Mouse (Mus musculus) MEL (cell line): Measurements from ENCODE around the gene Sall1. TPM values are rescaled to one million over a fixed set of nuclear protein-coding genes. Genes with fewer than 3 reads are reported as not detected.

Experiments used
- DNase-seq: peaks from one replicate; pipeline ENCODE4 v3.0.0; 2011; ENCODE audit warnings: low read depth, low spot score
- H3K27ac ChIP-seq: 2 replicates; pipeline ENCODE4 v1.5.1; 2012; ENCODE audit warnings: low read depth, mild to moderate bottlenecking, control low read depth, low read length, moderate library complexity; ENCODE audit not compliant: control insufficient read depth
- H3K27me3 ChIP-seq, 2 experiments: fragments of 150-350 bp in 1 of 2; sonication (generic) in 1 of 2; 2 replicates each; pipeline ENCODE4 v1.6.1; 2012; ENCODE audit warnings: low read length in 2 of 2, mild to moderate bottlenecking in 2 of 2, improper control_type of control experiment in 1 of 2, moderate library complexity in 1 of 2; ENCODE audit not compliant: insufficient read depth in 2 of 2, control insufficient read depth in 1 of 2
- H3K36me3 ChIP-seq, 2 experiments: 2 replicates each; pipeline ENCODE4 v1.6.1; 2012 to 2014; ENCODE audit warnings: low read length in 2 of 2, improper control_type of control experiment in 1 of 2, inconsistent platforms in 1 of 2, mild to moderate bottlenecking in 1 of 2; ENCODE audit not compliant: insufficient read depth in 2 of 2, control insufficient read depth in 1 of 2
- H3K4me1 ChIP-seq, 2 experiments: fragments of 150-350 bp in 1 of 2; sonication (generic) in 1 of 2; 2 replicates each; pipeline ENCODE4 v1.6.1; 2012; ENCODE audit warnings: low read length in 2 of 2, improper control_type of control experiment in 1 of 2, mild to moderate bottlenecking in 1 of 2; ENCODE audit not compliant: insufficient read depth in 2 of 2, control insufficient read depth in 1 of 2
- H3K4me3 ChIP-seq, 2 experiments: fragments of 150-350 bp in 1 of 2; sonication (generic) in 1 of 2; 2 replicates each; pipeline ENCODE4 v1.5.1; 2012; ENCODE audit warnings: low read depth in 2 of 2, low read length in 2 of 2, mild to moderate bottlenecking in 2 of 2, moderate library complexity in 2 of 2, control low read depth in 1 of 2, improper control_type of control experiment in 1 of 2; ENCODE audit not compliant: control insufficient read depth in 1 of 2, insufficient read depth in 1 of 2
- H3K79me2 ChIP-seq: 2 replicates; pipeline ENCODE4 v1.6.1; 2012; ENCODE audit warnings: mild to moderate bottlenecking, low read length, moderate library complexity; ENCODE audit not compliant: control insufficient read depth, poor library complexity, insufficient read depth
- H3K9ac ChIP-seq: 2 replicates; pipeline ENCODE4 v1.6.1; 2012; ENCODE audit warnings: low read depth, mild to moderate bottlenecking, control low read depth, low read length, moderate library complexity; ENCODE audit not compliant: control insufficient read depth, poor library complexity, severe bottlenecking
- H3K9me3 ChIP-seq: fragments of 150-350 bp; sonication (generic); replicated peaks from 2 replicates; pipeline ENCODE4 v1.6.1; 2012; ENCODE audit warnings: mild to moderate bottlenecking, low read length, improper control_type of control experiment, moderate library complexity; ENCODE audit not compliant: insufficient read depth
- BHLHE40 ChIP-seq: IDR thresholded peaks from 2 replicates; pipeline ENCODE4 v1.6.1; 2012; ENCODE audit warnings: low read depth, mild to moderate bottlenecking, inconsistent platforms, low read length, improper control_type of control experiment, borderline replicate concordance
- CHD1 ChIP-seq: IDR thresholded peaks from 2 replicates; pipeline ENCODE4 v1.6.1; 2012; ENCODE audit warnings: low read depth, mild to moderate bottlenecking, inconsistent platforms, low read length, improper control_type of control experiment
- CHD2 ChIP-seq: IDR thresholded peaks from 2 replicates; pipeline ENCODE4 v1.6.1; 2011; ENCODE audit warnings: low read length, improper control_type of control experiment
- EP300 ChIP-seq, 2 experiments: IDR thresholded peaks; 2 replicates each; pipeline ENCODE4 v1.6.1; 2011; ENCODE audit warnings: improper control_type of control experiment in 2 of 2, low read length in 2 of 2, low read depth in 1 of 2, mild to moderate bottlenecking in 1 of 2
- GABPA ChIP-seq: IDR thresholded peaks from 2 replicates; pipeline ENCODE4 v1.6.1; 2012; ENCODE audit warnings: low read depth, mild to moderate bottlenecking, inconsistent platforms, low read length, improper control_type of control experiment, moderate library complexity
- GATA1 ChIP-seq: IDR thresholded peaks from 2 replicates; pipeline ENCODE4 v1.6.1; 2011; ENCODE audit warnings: low read depth, low read length, improper control_type of control experiment
- HCFC1 ChIP-seq: IDR thresholded peaks from 2 replicates; pipeline ENCODE4 v1.6.1; 2012; ENCODE audit warnings: low read depth, mild to moderate bottlenecking, inconsistent platforms, low read length, improper control_type of control experiment, moderate library complexity
- JUND ChIP-seq: IDR thresholded peaks from 2 replicates; pipeline ENCODE4 v1.6.1; 2011; ENCODE audit warnings: low read depth, mild to moderate bottlenecking, improper control_type of control experiment, low read length
- MAFK ChIP-seq: IDR thresholded peaks from 2 replicates; pipeline ENCODE4 v1.6.1; 2011; ENCODE audit warnings: low read depth, mild to moderate bottlenecking, low read length, improper control_type of control experiment, borderline replicate concordance
- MAX ChIP-seq: IDR thresholded peaks from 2 replicates; pipeline ENCODE4 v1.6.1; 2011; ENCODE audit warnings: low read length, improper control_type of control experiment
- MEF2A ChIP-seq: IDR thresholded peaks from 2 replicates; pipeline ENCODE4 v1.6.1; 2014; ENCODE audit warnings: low read depth, mild to moderate bottlenecking, inconsistent platforms, low read length, improper control_type of control experiment; ENCODE audit not compliant: poor library complexity, insufficient replicate concordance, severe bottlenecking; ENCODE audit errors: extremely low read depth
- MXI1 ChIP-seq: IDR thresholded peaks from 2 replicates; pipeline ENCODE4 v1.6.1; 2011; ENCODE audit warnings: mild to moderate bottlenecking, low read depth, low read length, improper control_type of control experiment
- MYB ChIP-seq: IDR thresholded peaks from 2 replicates; pipeline ENCODE4 v1.6.1; 2011; ENCODE audit warnings: mild to moderate bottlenecking, low read depth, low read length, improper control_type of control experiment
- MYC ChIP-seq: IDR thresholded peaks from 2 replicates; pipeline ENCODE4 v1.6.1; 2011; ENCODE audit warnings: low read depth, mild to moderate bottlenecking, low read length, improper control_type of control experiment, moderate library complexity
- NRF1 ChIP-seq: IDR thresholded peaks from 2 replicates; pipeline ENCODE4 v1.6.1; 2014; ENCODE audit warnings: low read depth, mild to moderate bottlenecking, inconsistent platforms, low read length, improper control_type of control experiment, moderate library complexity; ENCODE audit not compliant: poor library complexity, insufficient read depth, severe bottlenecking
- POLR2AphosphoS2 ChIP-seq: IDR thresholded peaks from 2 replicates; pipeline ENCODE4 v1.6.1; 2011; ENCODE audit warnings: low read length, improper control_type of control experiment
- TAL1 ChIP-seq: IDR thresholded peaks from 2 replicates; pipeline ENCODE4 v1.6.1; 2012; ENCODE audit warnings: mild to moderate bottlenecking, inconsistent platforms, low read length, moderate library complexity, mixed read lengths
- TCF12 ChIP-seq: IDR thresholded peaks from 2 replicates; pipeline ENCODE4 v1.6.1; 2014; ENCODE audit warnings: low read depth, mild to moderate bottlenecking, inconsistent platforms, low read length, improper control_type of control experiment, moderate library complexity
- USF2 ChIP-seq, 2 experiments: IDR thresholded peaks; 2 replicates each; pipeline ENCODE4 v1.6.1; 2011 to 2012; ENCODE audit warnings: improper control_type of control experiment in 2 of 2, low read length in 2 of 2, borderline replicate concordance in 1 of 2, inconsistent platforms in 1 of 2, low read depth in 1 of 2, mild to moderate bottlenecking in 1 of 2; ENCODE audit not compliant: insufficient read depth in 1 of 2
- ZC3H11A ChIP-seq: IDR thresholded peaks from 2 replicates; pipeline ENCODE4 v1.6.1; 2012; ENCODE audit warnings: low read depth, mild to moderate bottlenecking, inconsistent platforms, low read length, improper control_type of control experiment
- ZKSCAN1 ChIP-seq: IDR thresholded peaks from 2 replicates; pipeline ENCODE4 v1.6.1; 2012; ENCODE audit warnings: low read depth, mild to moderate bottlenecking, inconsistent platforms, low read length, improper control_type of control experiment, moderate library complexity
- ZMIZ1 ChIP-seq: IDR thresholded peaks from 2 replicates; pipeline ENCODE4 v1.6.1; 2012; ENCODE audit warnings: low read depth, mild to moderate bottlenecking, inconsistent platforms, low read length, improper control_type of control experiment, moderate library complexity
- ZNF384 ChIP-seq: IDR thresholded peaks from 2 replicates; pipeline ENCODE4 v1.6.1; 2012; ENCODE audit warnings: low read depth, mild to moderate bottlenecking, inconsistent platforms, low read length, improper control_type of control experiment
- polyA plus RNA-seq, 2 experiments: library from polyadenylated mRNA; stranded (reverse) in 1 of 2; unstranded in 1 of 2; fragments of >175 nt in 1 of 2; fragments of >200 nt in 1 of 2; gene quantifications; 2 replicates each; pipeline versions ENCODE4 v1.2.1 to v1.2.4; 2012; ENCODE audit warnings: low replicate concordance in 2 of 2, low read depth in 1 of 2; ENCODE audit not compliant: insufficient read length in 2 of 2, insufficient read depth in 1 of 2, missing spikeins in 1 of 2
- total RNA-seq: library from RNA; depleted of rRNA; stranded (reverse); fragments of 300-350 nt; gene quantifications from 2 replicates; pipeline ENCODE4 v1.2.3, GENCODE M21; 2012

The Sall1 gene
- total and polyA plus RNA-seq, 3 experiments, result not detected

- H3K79me2 ChIP-seq, result no peaks in the 10 kb centered on the region
- H3K27me3 ChIP-seq, result no peaks in the 10 kb centered on the region
- no peak overlapping the region for H3K27ac ChIP-seq
- no peaks in the 10 kb centered on the region for H3K9me3 ChIP-seq
- H3K36me3 ChIP-seq, result no peaks in the 10 kb centered on the region
- H3K9ac ChIP-seq, result no peak overlapping the region
- no peak for DNase-seq
- H3K4me3 ChIP-seq, result no peak overlapping the region
- no peak for TF ChIP-seq ZNF384
- TF ChIP-seq ZKSCAN1, result no peak
- no peak for TF ChIP-seq MYB
- no peak for TF ChIP-seq MEF2A
- TF ChIP-seq NRF1, result no peak
- no peak for TF ChIP-seq MAX
- no peak for TF ChIP-seq HCFC1
- no peak for TF ChIP-seq MXI1
- no peak for TF ChIP-seq ZMIZ1
- TF ChIP-seq POLR2AphosphoS2, result no peak
- no peaks in the 10 kb centered on the region for H3K4me1 ChIP-seq
These were observed 35.2 kb upstream of the Sall1 start for GRCm38 (mm10) chr8:89079147-89079546.

GRCm38 (mm10) chr8:89072968-89073382 is 29.0 kb upstream of the Sall1 start:
- no peaks in the 10 kb centered on the region for H3K27me3 ChIP-seq
- TF ChIP-seq CHD2 (no peak), ZC3H11A (no peak), TCF12 (no peak), NRF1 (no peak), MYC (no peak), TAL1 (no peak), GATA1 (no peak)
- TF ChIP-seq, all 39 proteins: peak for 0
- no peak for DNase-seq
- Histone ChIP-seq H3K27ac (no peak overlapping the region), H3K9ac (no peak overlapping the region), H3K4me1 (no peaks in the 10 kb centered on the region), H3K79me2 (no peaks in the 10 kb centered on the region), H3K36me3 (no peaks in the 10 kb centered on the region), H3K9me3 (no peaks in the 10 kb centered on the region), H3K4me3 (no peak overlapping the region)

DNA sequence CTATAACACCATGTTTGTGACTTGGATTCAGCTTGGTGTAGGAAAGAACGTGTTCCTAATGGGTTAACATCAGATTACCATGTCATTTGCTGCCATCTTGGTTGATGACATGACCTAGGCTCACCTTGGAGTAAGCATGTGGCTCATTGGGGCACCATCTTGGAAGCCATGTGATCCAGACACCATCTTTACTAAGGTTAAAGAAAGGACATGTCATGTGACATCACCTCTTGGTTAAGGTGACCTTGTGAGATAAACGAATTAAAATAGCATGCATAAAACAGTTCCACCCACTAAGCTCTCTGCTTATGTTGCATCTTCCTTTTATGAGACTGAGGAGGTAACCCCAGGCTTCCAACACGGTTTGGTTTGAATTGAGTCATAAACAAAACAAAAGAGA is 23.5 kb upstream of the Sall1 start:
- H3K36me3 ChIP-seq, result no peaks in the 10 kb centered on the region
- no peaks in the 10 kb centered on the region for H3K9me3 ChIP-seq
- no peak for DNase-seq
- no peak overlapping the region for H3K9ac ChIP-seq
- H3K27ac ChIP-seq, result no peak overlapping the region
- TF ChIP-seq ZMIZ1 (no peak), JUND (no peak), CHD1 (no peak), MAFK (no peak), TCF12 (no peak), BHLHE40 (no peak), EP300 (IDR thresholded peaks at IDR 0.05; ENCODE audit: low read depth in 1 of 2, low read length in 2 of 2) (no peak), USF2 (IDR thresholded peaks at IDR 0.05; ENCODE audit: borderline replicate concordance in 1 of 2, insufficient read depth in 1 of 2, low read depth in 1 of 2, low read length in 2 of 2) (no peak), ZC3H11A (no peak), MEF2A (no peak), GABPA (no peak)
- H3K27me3 ChIP-seq, result no peaks in the 10 kb centered on the region
- no peak overlapping the region for H3K4me3 ChIP-seq
- no peaks in the 10 kb centered on the region for H3K79me2 ChIP-seq
- H3K4me1 ChIP-seq, result no peaks in the 10 kb centered on the region
